Mouse (Mus musculus): ENCODE data around the gene Psen2. TPM values are rescaled to one million over a fixed set of nuclear protein-coding genes. Genes with fewer than 3 reads are reported as not detected.
A peak's percentile ranks its signal among the peaks of the same experiment; 100 is the strongest.

Psen2 gene
- polyA plus RNA-seq, 1 experiment from 2014 or later, result 26.4 TPM

DNA sequence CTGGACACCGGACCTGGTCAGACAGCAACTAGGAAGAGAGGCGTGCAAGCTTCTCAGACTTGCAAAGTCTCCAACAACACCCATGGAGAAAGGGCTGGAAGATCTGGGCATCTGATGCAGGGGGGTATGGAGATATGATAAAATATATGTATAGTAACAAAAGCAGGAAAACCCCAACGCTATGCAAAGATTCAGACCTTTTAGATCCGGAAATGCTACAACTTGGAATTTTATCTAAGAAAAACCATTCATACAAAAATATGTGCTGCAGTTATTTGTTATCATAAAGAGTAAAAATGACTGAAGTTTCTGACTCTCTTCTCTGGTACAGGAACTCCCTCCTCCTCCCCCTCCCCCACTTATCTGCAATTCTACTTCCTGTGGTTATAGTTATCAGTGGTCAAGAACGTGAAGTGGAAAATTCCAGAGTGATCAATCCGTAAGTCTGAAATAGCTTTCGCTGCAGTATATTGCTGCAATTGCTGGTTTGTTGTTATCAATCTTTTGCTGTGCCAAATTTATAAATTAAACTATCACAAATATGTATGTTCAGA lies 14.6 kb downstream of the Psen2 start:
- Histone ChIP-seq H3K27me3 (replicated peaks; ENCODE audit: insufficient read depth, low read length) (no peaks in the 10 kb centered on the region), H3K9ac (replicated peaks; ENCODE audit: low read depth) (no peak overlapping the region), H3K4me1 (ENCODE audit: insufficient read depth, low read depth, low read length) (peaks cover 6% of the 10 kb centered on the region; the same call in 1 of the 2 replicates), H3K27ac (ENCODE audit: low read length) (no peak overlapping the region; the same call in 1 of the 2 replicates), H3K9me3 (ENCODE audit: low read length) (no peaks in the 10 kb centered on the region), H3K36me3 (ENCODE audit: insufficient read depth, low read length) (no peaks in the 10 kb centered on the region), H3K4me2 (replicated peaks; ENCODE audit: low read depth, low read length) (no peak overlapping the region), H3K4me3 (ENCODE audit: low read depth, low read length) (no peak overlapping the region)
- ATAC-seq, result no peak
- WGBS, result 34% methylated on average over 7 of the region's 7 CpGs
- TF ChIP-seq CTCF (IDR thresholded peaks at IDR 0.05) (no peak), EP300 (IDR thresholded peaks at IDR 0.05) (no peak)
- no peak for DNase-seq (ENCODE audit: low spot score)

GRCm38 (mm10) chr1:180247901-180248300 lies 15.3 kb downstream of the Psen2 start:
- peaks cover 6% of the 10 kb centered on the region; the same call in 1 of the 2 replicates for H3K4me1 ChIP-seq (ENCODE audit: insufficient read depth, low read depth, low read length)
- TF ChIP-seq CTCF (IDR thresholded peaks at IDR 0.05) (no peak), EP300 (IDR thresholded peaks at IDR 0.05) (no peak)
- H3K9me3 ChIP-seq (ENCODE audit: low read length), result no peaks in the 10 kb centered on the region
- no peak overlapping the region for H3K4me3 ChIP-seq (ENCODE audit: low read depth, low read length)
- WGBS, result 60% methylated on average over 6 of the region's 7 CpGs
- no peak for DNase-seq (ENCODE audit: low spot score)
- H3K27me3 ChIP-seq (replicated peaks; ENCODE audit: insufficient read depth, low read length), result no peaks in the 10 kb centered on the region
- no peak overlapping the region for H3K9ac ChIP-seq (replicated peaks; ENCODE audit: low read depth)
- no peak for ATAC-seq
- no peak overlapping the region for H3K4me2 ChIP-seq (replicated peaks; ENCODE audit: low read depth, low read length)
- no peaks in the 10 kb centered on the region for H3K36me3 ChIP-seq (ENCODE audit: insufficient read depth, low read length)
- H3K27ac ChIP-seq (ENCODE audit: low read length), result no peak overlapping the region

- Histone ChIP-seq H3K27ac (ENCODE audit: low read length) (no peak overlapping the region), H3K36me3 (ENCODE audit: insufficient read depth, low read length) (no peaks in the 10 kb centered on the region), H3K9me3 (ENCODE audit: low read length) (no peaks in the 10 kb centered on the region), H3K4me1 (ENCODE audit: insufficient read depth, low read depth, low read length) (peaks cover 6% of the 10 kb centered on the region; the same call in 1 of the 2 replicates), H3K4me2 (replicated peaks; ENCODE audit: low read depth, low read length) (no peak overlapping the region), H3K27me3 (replicated peaks; ENCODE audit: insufficient read depth, low read length) (no peaks in the 10 kb centered on the region), H3K4me3 (ENCODE audit: low read depth, low read length) (no peak overlapping the region), H3K9ac (replicated peaks; ENCODE audit: low read depth) (no peak overlapping the region)
- no peak for TF ChIP-seq EP300 (IDR thresholded peaks at IDR 0.05)
- TF ChIP-seq CTCF (IDR thresholded peaks at IDR 0.05), result no peak
- DNase-seq (ENCODE audit: low spot score), result no peak
- 48% methylated on average over 13 of the region's 13 CpGs for WGBS
- peak; percentile 64 for ATAC-seq
These were observed 17.3 kb downstream of the Psen2 start for GRCm38 (mm10) chr1:180245741-180246507.

DNA sequence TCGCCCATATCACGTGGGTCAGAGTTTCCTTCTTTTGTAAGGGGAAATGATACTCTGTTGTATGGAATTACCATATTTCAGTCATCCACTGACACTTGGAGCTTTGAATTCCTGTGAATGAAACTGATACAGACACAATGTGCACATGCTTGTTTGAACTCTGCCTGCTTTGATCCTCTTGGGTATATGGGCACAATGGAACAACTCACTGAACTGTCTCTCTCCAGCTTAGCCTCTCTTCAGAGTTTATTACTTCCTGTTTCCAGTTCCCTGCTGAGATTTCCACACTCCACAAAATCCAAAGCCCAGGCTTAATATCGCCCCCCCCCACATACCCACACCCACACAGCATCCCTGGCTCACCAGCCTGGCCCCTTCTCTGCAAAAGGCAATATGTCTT lies 31.5 kb downstream of the Psen2 start:
- no peaks in the 10 kb centered on the region for H3K9me3 ChIP-seq (ENCODE audit: low read length)
- H3K4me3 ChIP-seq (ENCODE audit: low read depth, low read length), result no peak overlapping the region
- WGBS, result 67% methylated on average over 3 of the region's 3 CpGs
- no peaks in the 10 kb centered on the region for H3K4me1 ChIP-seq (ENCODE audit: insufficient read depth, low read depth, low read length)
- H3K4me2 ChIP-seq (replicated peaks; ENCODE audit: low read depth, low read length), result no peak overlapping the region
- no peak for ATAC-seq
- TF ChIP-seq EP300 (IDR thresholded peaks at IDR 0.05) (no peak), CTCF (IDR thresholded peaks at IDR 0.05) (no peak)
- no peak for DNase-seq (ENCODE audit: low spot score)
- H3K9ac ChIP-seq (replicated peaks; ENCODE audit: low read depth), result no peak overlapping the region
- no peak overlapping the region for H3K27ac ChIP-seq (ENCODE audit: low read length)
- H3K36me3 ChIP-seq (ENCODE audit: insufficient read depth, low read length), result no peaks in the 10 kb centered on the region
- no peaks in the 10 kb centered on the region for H3K27me3 ChIP-seq (replicated peaks; ENCODE audit: insufficient read depth, low read length)

DNA sequence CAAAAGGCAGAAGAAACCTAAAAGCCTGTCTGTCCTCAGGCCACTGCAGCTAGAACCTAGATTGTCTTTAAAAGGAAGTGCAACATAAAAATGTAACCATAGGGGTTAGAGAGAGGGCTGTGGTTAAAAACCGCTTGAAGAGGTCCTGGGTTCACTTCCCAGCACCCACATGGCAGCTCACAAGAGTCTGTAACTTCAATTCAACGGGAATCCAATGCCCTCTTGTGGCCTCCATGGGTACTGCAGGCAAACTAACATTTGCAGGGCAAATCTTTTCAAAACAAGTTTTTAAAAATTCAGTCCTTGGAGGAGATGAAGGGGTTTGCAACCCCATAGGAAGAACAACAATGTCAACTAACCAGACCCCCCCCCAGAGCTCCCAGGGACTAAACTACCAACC lies 32.7 kb downstream of the Psen2 start:
- TF ChIP-seq CTCF (IDR thresholded peaks at IDR 0.05) (peak; percentile 79), EP300 (IDR thresholded peaks at IDR 0.05) (no peak)

DNA sequence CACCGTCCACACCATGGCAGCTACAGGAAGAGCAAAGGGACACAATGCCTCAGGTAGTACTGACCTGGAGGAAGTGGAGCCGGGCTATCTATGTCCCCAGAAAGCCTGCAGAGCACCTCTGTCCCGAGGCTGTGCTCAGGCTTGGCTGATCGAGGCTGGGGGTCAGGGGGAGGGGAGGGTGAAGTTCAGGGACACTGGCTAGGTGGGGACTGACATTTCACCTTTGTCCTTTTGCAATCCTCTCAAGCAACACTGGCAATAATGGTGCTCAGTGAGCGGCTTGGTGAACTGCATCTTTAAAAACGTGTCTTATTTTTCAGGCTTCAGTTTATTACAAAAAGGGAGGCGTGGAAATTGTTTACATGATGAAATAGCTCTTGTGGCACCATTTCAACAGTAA lies 33.3 kb downstream of the Psen2 start:
- Histone ChIP-seq H3K36me3 (ENCODE audit: insufficient read depth, low read length) (no peaks in the 10 kb centered on the region), H3K9me3 (ENCODE audit: low read length) (no peaks in the 10 kb centered on the region), H3K27me3 (replicated peaks; ENCODE audit: insufficient read depth, low read length) (no peaks in the 10 kb centered on the region), H3K4me1 (ENCODE audit: insufficient read depth, low read depth, low read length) (no peaks in the 10 kb centered on the region), H3K4me2 (replicated peaks; ENCODE audit: low read depth, low read length) (no peak overlapping the region), H3K27ac (ENCODE audit: low read length) (no peak overlapping the region), H3K9ac (replicated peaks; ENCODE audit: low read depth) (no peak overlapping the region), H3K4me3 (ENCODE audit: low read depth, low read length) (no peak overlapping the region)
- WGBS, result 60% methylated on average over 7 of the region's 7 CpGs
- TF ChIP-seq CTCF (IDR thresholded peaks at IDR 0.05), result no peak
- TF ChIP-seq EP300 (IDR thresholded peaks at IDR 0.05), result no peak
- ATAC-seq (no peak), DNase-seq (ENCODE audit: low spot score) (peak; percentile 62)

More for the DNA sequence above, 32.7 kb downstream of the Psen2 start:
- WGBS, result 25% methylated on average over 2 of the region's 2 CpGs
- H3K36me3 ChIP-seq (ENCODE audit: insufficient read depth, low read length), result no peaks in the 10 kb centered on the region
- no peak overlapping the region for H3K4me3 ChIP-seq (ENCODE audit: low read depth, low read length)
- H3K4me1 ChIP-seq (ENCODE audit: insufficient read depth, low read depth, low read length), result no peaks in the 10 kb centered on the region
- H3K9me3 ChIP-seq (ENCODE audit: low read length), result no peaks in the 10 kb centered on the region
- H3K27me3 ChIP-seq (replicated peaks; ENCODE audit: insufficient read depth, low read length), result no peaks in the 10 kb centered on the region
- ATAC-seq, result no peak
- H3K4me2 ChIP-seq (replicated peaks; ENCODE audit: low read depth, low read length), result no peak overlapping the region
- H3K9ac ChIP-seq (replicated peaks; ENCODE audit: low read depth), result no peak overlapping the region
- H3K27ac ChIP-seq (ENCODE audit: low read length), result no peak overlapping the region
- peak; percentile 29 for DNase-seq (ENCODE audit: low spot score)

Data from lung, postnatal 0 days (tissue).